Mouse (Mus musculus): ENCODE measurements around the gene Hibadh.

The Hibadh gene

DNA sequence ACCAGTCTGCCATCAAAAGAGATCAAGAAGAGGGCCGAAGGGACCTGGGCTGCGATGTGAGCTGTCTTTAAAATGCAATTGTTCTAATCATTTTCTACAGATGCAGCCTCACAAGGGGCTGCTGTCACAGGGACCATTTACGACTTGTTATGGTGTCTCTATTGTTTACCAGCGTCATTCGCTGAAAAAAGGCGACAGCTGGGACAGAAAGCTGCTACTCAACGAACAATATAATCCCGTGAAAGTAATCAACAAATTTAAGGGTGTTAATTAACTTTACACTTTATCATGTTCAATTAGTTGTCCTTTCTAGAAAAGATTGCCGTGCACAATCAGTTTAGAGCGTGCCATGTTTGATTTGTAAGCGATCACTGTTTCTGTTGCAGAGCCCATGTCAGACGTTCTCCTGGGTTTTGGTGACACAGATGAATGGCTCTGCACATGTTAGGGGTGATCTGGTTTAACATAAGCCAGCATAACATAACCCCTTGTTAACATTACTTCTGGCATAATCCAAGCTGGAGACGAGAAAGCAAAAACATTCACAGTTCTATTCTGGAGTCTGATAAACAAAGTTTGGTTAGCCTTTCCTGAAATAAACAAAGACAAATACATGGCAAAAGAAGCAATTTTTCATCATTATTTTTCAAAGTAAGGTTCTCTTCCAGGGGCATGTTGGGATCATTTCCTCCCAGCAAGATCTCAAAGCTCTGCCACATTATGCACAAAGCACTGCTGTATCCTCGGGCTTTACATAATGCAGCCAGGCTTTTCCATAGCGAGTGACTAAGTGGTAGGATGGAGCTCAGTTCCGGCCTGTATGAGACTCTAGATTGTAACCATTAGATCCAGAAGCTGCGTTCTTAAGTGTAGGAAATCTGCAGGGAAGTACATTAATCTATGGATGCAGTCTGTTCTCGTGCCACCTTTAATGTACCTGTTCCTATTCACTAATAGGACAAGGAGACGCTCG, 72.6 kb downstream of the Hibadh start:
- DNase-seq (ENCODE audit: low spot score): no peak

DNA sequence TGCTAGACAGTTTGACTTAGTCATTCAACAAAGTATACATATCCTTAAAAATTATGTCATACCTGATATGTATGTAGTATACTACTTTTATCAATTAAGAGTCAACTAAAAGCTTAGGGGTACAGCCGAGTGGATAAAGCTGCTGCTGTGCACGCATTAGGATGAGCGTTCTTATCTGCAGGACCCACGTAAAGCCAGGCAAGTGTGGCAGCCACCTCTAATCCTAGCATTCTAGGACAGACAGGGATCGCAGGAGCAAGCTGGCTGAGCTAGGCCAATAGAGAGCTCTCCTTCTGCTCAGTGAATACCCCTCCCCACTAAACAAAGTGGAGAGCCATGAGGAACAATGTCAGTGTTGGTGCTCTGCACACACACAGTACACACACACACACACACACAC, 75.0 kb downstream of the Hibadh start:
- no peak for DNase-seq (ENCODE audit: low spot score)

DNA sequence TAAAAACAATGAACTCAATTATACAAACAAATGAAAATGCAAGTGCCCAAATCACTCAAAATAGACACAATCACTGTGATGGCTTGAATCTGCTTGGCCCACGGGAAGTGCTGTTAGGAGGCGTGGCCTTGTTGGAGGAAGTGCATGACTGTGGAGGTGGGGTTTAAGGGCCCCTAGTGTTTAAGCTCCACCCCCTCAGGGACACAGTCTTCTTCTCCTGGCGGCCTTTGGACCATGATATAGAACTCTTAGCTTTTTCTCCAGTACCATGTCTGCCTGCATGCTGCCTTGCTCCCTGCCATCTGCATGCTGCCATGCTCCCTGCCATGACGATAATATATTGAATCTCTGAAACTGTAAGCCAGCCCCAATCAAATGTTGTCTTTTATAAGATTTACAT, 77.2 kb downstream of the Hibadh start:
- no peak for DNase-seq (ENCODE audit: low spot score)

DNA sequence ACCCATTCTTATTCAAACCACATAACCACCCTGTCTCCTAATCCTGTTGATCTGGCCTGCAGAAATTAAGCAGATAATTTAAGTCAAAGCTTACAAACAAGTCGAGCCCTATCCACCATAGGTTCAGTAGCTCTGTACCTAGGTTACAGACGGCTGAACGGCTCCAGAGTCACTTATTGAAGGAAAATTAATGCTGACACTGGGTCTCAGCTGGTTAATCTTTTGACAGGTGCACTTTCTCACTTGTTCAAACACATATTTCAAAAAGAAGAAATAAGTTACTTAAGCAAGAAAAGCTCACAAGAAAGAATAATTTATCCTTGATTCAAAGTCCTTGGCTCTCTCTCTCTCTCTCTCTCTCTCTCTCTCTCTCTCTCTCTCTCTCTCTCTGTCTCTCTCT, 81.1 kb downstream of the Hibadh start:
- no peak for DNase-seq (ENCODE audit: low spot score)

DNA sequence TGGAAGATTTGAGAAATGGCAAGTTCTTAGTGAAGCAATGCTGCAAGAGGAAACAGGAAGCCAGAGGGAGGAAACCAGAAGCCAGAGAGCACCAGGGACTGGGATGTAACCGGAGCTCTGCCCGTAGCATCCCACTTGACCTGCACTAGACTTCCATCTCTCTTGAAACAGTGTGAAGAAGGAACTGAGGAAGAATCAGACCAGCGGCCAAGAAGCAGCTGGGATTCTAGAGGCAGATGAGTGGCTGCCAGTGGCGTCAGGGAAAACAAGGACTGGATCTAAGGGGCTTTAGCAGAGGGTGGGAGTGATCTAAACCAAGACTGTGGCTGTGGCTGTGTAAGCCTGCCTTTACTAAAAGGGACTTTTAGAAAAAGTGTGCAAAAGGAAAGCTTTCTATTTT, 95.8 kb downstream of the Hibadh start:
- no peak for DNase-seq (ENCODE audit: low spot score)

DNA sequence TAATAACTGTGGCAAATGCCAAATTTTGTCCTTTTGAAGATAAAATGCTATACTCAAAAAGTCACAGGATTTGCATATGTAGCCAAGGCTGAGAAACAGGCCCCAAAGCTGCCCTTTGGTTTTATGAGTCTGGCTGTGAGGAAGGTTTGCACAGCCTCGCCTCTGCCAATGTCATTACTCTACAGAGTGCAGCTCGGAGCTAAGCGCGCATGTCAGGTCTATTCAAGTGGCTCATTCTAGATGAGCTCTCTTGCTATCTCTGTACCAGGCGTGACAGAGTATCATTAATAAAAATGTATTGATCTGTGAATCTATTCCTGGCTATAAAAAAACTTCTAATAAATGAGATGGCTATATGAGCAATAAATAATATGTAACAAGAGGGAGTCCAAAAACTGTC, 97.7 kb downstream of the Hibadh start:
- DNase-seq (ENCODE audit: low spot score): no peak

DNA sequence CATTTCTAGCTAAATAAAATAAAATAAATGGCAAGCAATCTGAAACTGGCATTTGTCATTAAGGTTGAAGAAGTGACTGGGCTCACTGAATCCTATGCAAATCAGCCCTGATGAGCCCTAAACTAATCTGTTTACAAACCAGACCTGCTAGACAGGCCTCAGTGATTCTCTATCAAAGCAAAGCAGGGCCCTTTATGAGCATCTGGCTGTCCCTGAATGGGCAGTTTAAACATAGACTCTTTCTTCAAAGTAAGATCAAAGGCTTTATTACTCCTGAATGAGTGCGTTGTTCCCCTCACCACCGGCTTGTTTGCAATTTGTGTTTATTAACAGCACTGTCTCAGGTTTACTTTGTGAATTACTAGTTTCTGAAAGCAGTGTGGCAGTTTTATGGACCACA, 100.3 kb downstream of the Hibadh start:
- no peak for DNase-seq (ENCODE audit: low spot score)

DNA sequence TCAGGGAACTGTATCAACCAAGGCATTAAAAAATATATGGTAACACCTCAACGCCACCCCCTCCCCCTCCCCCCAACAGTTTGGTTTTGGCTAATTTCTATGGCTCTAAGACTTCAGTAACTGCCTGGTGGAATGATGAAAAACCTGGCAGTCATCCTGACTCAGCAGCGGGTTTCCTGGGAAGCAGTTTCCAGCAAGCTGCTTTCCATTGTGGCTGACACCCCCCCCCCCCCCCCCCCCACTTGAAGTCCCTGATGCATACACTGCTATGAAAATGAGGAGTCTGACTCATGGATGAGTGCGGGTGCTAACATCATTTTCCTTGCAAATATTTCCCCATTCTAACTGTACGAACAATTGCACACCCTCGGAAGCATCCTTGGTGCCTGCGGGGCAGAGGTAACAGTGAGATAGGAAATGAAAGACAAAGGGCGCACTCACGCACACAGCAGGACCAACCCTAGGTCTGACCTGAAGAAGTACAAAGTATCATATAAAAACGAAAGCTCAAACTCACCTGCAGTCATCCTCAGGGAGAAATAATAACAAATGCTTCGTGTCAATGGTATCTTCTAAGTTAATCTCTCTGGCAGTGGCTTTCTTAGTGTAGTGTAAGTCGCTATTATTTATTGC, 105.0 kb downstream of the Hibadh start:
- DNase-seq (ENCODE audit: low spot score): no peak

DNA sequence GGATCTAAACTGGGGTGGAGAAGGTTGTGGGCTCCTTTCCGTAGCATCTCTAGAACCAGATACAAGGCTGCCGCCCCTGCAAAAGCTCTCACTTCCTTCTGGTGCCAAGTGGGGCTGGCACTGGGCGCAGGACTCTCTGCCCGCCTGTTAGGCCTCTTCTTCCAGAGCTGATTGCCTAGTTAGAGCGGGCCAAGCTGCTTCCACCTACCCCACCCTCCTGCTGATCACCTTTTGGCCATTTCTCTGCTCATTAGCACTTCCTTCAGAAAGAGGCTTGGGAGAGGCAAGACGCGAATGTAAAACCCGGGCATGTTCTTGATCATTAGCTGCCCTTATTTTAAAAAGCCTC, 108.1 kb downstream of the Hibadh start:
- DNase-seq (ENCODE audit: low spot score): no peak

DNA sequence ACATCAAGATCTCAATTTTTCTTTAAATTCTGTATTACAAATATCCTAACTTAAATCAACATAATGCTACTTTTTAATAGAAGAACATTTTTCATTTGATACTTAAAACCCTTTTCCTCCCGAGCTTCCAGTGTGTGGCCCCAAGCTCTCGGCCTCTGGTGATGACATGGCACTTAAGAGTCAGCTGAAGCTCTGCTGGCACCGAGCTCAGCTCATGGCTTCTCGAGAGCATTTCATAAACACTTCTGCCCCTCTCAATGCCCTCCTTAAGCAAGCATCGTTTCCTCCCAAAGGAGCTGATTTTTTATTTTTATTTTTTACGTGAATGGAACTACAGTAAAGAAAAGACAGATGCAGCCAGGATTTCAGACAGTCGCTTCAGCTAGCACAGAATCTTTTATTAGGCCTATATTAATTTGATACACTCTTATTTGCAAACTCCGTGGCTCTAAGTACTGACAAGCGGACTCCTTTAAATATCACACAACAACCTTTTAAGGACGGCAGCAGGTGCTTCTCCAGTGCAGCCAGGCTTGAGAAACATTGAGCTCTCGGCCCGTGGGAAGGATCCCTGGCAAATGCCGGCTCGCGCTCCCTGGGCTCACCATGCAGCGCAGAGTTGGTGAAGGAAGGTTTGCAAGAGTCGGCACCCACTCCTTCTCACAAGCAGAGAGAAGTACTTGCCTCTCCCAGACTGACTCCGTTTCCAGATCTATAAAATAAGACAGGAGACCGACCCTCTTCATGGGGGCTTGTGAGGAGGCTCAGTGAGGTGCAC, 108.6 kb downstream of the Hibadh start:
- no peak for DNase-seq (ENCODE audit: low spot score)

DNA sequence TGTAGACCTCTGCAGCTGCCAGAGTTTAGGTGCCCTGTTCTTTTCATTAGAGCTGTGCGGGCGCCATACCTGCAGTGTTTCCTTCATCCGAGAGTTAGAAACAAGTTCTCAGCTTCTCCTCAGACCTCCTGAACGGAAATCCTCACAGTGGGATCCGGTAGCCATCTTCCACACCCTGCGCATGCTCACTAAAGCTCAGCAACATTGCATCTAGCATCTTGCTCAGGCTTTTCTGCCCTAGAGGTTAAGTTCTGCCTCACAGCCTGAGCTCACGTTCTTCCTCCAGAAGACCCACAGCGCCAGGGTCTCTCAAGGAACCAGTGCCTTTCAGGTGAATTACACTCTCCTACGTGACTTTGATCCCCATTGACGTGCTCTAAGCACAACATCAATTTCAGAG, 109.3 kb downstream of the Hibadh start:
- no peak for DNase-seq (ENCODE audit: low spot score)

DNA sequence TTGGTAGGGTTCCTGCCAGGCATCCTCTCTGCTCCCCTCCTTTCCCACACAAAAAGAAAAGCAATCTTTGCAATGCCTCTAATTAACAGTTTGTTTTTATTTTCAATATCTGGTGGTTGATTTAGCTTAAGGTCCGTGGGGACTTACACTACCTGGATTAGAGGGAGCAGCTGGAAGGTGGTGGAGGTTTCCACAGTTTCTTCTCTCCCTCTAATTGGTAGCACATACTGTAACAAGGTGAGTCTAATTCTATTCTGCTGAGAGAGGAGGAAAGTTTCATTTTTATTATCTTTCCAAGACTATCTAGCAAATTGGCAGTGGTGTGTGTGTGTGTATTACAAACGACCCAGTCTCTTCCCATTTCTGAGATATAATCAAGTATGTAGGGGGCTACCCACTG, 116.0 kb downstream of the Hibadh start:
- DNase-seq (ENCODE audit: low spot score): no peak

DNA sequence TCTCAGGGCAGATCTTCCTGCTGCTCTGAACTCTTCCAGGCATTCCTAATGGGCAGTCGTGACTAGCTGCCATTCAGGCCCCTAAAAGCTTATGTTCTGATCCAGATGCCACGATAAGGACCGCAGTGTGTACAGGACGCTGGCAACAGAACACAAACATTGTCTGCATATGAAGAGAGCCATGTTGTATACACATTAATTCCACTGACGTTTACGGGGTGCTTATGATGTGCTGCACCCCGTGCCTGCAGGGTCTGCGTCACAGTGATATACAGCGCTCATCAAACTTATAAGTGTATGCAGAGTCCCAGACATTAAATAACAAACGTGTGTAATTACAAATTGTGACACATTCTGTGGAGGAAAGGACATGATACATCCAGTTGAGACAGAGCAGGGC, 121.5 kb downstream of the Hibadh start:
- DNase-seq (ENCODE audit: low spot score): no peak

DNA sequence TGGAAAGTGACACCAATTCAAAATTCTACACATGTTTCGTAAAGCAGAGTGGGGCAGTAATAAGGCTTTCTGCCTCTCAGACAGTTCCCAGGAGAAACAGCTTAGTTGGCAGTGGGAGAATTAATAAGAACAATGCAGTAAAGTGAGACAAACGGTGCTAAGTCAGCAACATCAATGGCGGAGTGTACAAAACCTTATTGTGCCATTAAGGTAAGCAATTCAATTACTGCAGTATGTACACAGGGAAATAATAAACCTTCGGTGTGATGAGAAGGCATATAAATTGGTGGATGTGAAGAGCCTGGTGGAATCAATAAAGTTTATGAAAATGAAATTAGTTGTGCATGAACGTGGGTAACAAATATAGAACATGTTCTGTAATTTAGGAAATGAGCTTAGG, 122.9 kb downstream of the Hibadh start:
- no peak for DNase-seq (ENCODE audit: low spot score)

DNA sequence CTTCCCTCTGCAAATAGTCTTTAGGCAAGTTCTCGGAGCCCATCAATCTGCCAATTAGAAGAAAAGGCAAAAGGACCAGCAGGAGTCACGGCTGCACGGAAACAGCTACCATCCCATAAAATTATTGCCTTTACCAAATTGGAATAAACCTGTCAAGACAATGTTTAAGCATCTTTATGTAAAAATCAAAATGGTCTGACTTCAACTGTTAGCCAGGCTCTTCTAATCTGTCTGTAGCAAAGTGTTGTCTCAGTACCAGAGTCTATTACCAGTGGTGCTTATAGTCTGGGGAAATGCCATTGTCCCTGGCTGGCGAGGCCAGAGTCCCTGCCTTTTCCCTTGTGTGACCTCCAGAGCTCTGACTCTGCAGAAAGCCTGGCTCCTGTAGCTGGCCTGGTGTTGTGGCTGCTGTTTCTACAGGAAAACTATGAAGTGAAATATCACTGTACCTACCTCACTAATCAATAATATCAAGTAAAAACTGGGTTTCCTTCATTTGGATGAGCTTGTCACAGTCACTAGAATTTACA, 126.2 kb downstream of the Hibadh start:
- no peak for DNase-seq (ENCODE audit: low spot score)

DNA sequence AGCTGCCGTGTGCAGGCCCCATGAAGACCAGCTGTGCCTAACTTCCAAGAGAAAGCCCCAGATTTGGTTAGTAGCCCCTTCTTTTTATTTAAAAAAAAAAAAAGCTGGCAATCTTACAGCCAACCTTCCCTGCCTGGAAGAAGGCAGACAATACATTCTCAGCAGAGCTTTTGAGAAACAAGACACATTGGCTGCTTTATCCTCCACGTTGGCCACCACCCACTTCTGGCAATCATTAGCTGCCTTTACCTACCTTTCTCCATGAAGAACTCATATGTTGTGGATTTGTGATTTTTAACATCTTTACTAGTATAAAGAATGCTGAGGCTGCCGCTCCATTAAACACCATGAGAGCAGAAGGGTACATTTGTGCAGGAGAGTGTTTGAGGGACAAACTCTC, 131.4 kb downstream of the Hibadh start:
- DNase-seq (ENCODE audit: low spot score): no peak

DNA sequence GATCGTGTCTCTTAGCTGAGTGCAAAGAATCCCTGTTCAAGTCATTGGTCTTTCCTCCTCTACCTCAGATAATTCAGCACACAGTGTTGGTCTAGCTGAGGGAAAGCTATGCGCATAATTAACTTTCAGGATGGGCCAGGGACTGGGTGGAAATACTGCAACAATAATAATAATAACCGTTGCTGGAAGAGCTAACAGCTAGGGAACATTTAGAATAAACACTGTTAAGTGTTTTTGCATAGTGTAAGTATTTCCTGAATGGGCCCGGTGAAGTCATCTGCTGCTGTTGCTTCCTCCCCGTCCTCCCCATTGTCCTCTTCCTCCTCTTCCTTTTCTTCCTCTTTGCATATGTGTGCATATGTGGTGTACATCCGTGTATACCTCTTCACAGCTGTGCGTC, 132.2 kb downstream of the Hibadh start:
- DNase-seq (ENCODE audit: low spot score): no peak

DNA sequence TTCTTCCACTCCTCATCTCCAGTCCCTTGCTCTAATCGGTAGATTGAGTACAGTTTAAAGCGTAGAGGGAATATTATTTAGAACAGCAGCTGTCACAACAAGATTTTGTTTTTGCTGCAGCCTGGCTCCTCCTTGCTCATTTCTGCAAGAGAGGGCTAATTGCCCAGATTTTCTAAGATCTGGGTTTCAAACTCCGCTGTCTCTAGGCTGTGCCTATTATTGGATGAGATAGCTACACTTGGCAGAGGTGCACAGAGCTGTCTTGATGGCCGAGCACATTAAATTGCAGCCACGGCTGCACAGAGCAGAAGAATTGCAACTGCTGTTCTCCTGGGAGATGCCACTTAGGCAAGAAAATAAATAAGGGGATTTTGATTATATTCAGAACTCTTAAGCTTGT, 133.0 kb downstream of the Hibadh start:
- DNase-seq (ENCODE audit: low spot score): no peak

DNA sequence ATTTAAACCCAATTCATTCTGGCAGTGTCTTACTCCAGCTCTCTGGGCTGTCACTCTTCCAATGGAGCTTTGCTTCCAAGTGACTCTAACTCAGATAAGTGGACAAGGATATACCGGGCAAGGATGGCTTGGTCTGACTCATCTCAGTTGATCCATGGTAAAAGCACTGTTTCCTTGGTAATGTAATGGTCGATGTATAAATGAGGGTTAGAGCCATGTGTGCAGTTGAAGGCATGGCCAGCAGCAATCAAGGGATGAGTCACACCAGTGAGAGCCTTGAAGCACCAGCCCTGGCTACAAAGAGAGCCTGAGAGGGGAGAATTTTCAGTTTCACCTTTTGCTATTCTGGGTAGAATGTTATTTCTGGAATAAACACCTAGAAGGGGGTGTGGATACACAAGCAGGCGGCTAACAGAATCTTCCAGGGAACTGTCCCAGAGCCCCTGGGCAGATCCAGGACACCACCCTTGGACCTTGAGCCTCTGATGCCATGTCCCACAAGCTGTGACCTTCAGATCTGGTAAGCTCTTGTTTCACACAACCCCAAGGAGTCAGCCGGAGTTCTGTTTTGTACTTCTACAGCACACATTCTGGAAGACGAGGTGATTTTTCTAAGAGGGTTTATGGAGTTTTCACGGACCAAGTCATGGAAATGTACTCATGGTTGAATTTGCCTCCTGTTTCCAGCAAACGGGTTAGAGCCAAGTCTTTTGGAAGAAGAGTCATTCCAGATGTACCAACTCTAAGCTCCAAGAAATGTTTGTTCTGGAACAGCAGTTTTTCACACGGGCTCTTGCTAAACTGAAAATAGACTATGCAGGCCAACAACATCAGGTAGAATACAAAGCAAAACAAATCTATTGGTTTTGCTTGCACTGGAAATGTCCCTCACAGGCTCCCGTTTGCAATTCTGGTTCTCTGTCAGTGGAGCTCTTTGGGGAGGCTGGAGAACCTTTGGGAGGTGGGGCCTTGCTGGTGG, 134.1 kb downstream of the Hibadh start:
- DNase-seq (ENCODE audit: low spot score): no peak

DNA sequence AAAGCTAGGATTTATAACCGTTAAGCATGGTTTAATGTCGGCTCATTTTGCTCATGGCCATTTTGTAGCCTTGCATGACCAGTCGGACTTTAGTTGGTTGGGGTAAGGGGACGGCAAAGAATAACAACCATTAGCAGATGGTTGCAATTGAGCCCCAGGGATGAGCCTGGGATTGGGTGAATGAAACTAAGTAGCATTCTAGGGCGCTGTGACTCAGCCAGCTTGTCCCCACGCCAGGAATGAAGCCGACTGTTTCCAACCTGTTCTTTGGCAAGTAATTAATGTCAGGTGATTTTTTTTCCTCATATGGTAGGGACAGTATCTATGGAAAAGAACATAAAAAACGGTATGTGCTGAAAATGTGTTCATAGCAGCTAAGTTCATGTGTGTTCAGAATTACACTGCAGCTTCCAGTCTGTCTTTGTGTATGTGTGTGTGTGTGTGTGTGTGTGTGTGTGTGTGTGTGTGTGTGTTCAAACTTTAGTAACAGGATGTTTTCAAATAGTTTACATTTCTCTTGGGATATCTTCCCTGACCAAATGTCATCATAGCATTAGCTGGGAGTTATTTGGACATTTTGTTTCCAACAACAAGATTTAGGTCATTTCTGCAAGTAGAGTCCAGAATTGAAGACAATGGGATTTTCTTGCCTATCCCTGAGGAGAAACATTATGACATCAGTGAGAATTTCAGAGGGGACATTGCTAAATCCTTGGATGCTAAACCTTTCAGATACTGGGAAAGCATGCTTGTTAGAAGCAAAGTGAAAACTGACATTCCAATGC, 135.3 kb downstream of the Hibadh start:
- DNase-seq (ENCODE audit: low spot score): no peak

DNA sequence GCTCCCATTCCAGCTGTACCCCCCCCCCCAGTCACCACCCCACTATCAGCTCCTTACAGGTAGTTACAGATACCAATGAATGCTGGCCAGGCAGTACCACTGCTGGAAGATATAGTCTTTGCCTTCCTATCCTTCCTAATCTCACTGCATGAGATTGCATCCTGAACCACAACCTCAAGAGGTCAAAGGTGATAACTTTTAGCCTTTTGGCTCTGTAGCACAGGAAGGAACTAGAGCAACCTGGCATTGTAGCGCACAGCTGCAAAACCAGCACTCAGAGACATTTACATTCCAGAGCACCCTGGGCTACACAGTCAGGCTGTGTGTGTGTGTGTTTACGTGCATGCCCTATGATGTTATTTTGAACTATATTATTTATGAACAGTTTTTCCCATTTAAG, 137.2 kb downstream of the Hibadh start:
- no peak for DNase-seq (ENCODE audit: low spot score)
